23 mouse cellular contexts compared by ENCODE assay signal in the genomic region with DNA sequence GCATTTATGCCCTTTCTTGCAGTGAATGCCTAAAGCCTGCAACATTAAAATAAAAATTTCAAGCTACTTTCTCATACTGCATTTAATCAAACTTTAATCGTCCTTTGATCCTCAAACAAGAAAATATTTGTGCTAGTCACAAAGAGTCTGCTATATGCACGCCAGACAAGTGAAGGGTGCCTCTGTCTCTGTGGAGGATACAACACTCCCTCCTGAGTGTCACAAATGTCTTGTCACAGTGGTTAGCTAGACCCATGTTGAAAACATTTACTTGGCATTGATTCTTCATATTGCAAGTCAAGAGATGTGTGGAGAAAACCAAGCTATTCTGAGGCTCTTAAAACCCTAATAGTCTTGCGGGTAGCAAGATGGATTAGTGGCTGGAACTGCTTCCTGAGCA.
DNase-seq lines count a peak whose midpoint lies in the region; ATAC-seq and TF ChIP-seq lines count a peak whose summit lies in the region.
"Had no signal": no experiment of that assay in that cellular context is flagged by ENCODE, and none has a peak within 500 bp of the region (broad histone marks: within the 10 kb centered on the region; RNA-seq: fewer than 3 reads in every experiment).

No protein-coding gene starts in this region.

- H3K9ac ChIP-seq in intestine, embryonic 14.5 days (ENCODE audit: low read length): no peak overlapping the region
- no peak overlapping the region for H3K9ac ChIP-seq in intestine, embryonic 15.5 days
- H3K9ac ChIP-seq in forebrain, embryonic 16.5 days (replicated peaks; ENCODE audit: low read depth, low read length): no peak overlapping the region
- no peak overlapping the region for H3K9ac ChIP-seq in hindbrain, embryonic 16.5 days (ENCODE audit: low read depth, low read length)
- H3K9ac ChIP-seq: limb, embryonic 12.5 days; liver, embryonic 13.5 days; lung, embryonic 14.5 days; neural tube, embryonic 12.5 days had no signal

- no peak for ATAC-seq in intestine, embryonic 14.5 days (replicated peaks; ENCODE audit: low FRiP score, low TSS enrichment, low read depth)
- no peak for ATAC-seq in intestine, embryonic 15.5 days
- ATAC-seq in forebrain, embryonic 16.5 days: peak; percentile 50; the same call in 1 of the 2 replicates
- ATAC-seq in hindbrain, embryonic 16.5 days: peak; percentile 63; the same call in 1 of the 2 replicates
- no peak for ATAC-seq in frontal cortex, adult (ENCODE audit: low TSS enrichment)

- no peaks in the 10 kb centered on the region for H3K27me3 ChIP-seq in intestine, embryonic 14.5 days (replicated peaks; ENCODE audit: control insufficient read depth, insufficient read depth, low read length)
- H3K27me3 ChIP-seq in intestine, embryonic 15.5 days (replicated peaks): no peaks in the 10 kb centered on the region
- H3K27me3 ChIP-seq in forebrain, embryonic 16.5 days (replicated peaks; ENCODE audit: control insufficient read depth, insufficient read depth, low read length): no peaks in the 10 kb centered on the region
- no peaks in the 10 kb centered on the region for H3K27me3 ChIP-seq in hindbrain, embryonic 16.5 days (replicated peaks; ENCODE audit: control insufficient read depth, insufficient read depth, low read length)
- H3K27me3 ChIP-seq: limb, embryonic 12.5 days; liver, embryonic 13.5 days; neural tube, embryonic 12.5 days had no signal

- peaks cover 11% of the 10 kb centered on the region; the same call in 1 of the 2 replicates for H3K36me3 ChIP-seq in intestine, embryonic 14.5 days (ENCODE audit: control insufficient read depth, insufficient read depth, low read length)
- H3K36me3 ChIP-seq in intestine, embryonic 15.5 days: no peaks in the 10 kb centered on the region
- no peaks in the 10 kb centered on the region for H3K36me3 ChIP-seq in forebrain, embryonic 16.5 days (ENCODE audit: control insufficient read depth, insufficient read depth)
- peaks cover 3% of the 10 kb centered on the region; the same call in 1 of the 2 replicates for H3K36me3 ChIP-seq in hindbrain, embryonic 16.5 days (ENCODE audit: control insufficient read depth, insufficient read depth, low read length)

- peak; percentile 2 for DNase-seq in intestine, embryonic 14.5 days (ENCODE audit: low spot score)
- DNase-seq in brain, embryonic 14.5 days (ENCODE audit: low read depth): peak; percentile 58
- DNase-seq in right cerebral cortex, postnatal 10 days (ENCODE audit: low spot score in 2 of 2): no peak
- no peak for DNase-seq in lung, postnatal 10 days
- DNase-seq: adrenal gland, adult 2 months; B cell, adult 2 months; cerebellum, adult 8-10 months; gastrocnemius, postnatal 36 days; kidney, adult 9 months; kidney, postnatal 25 days; layer of hippocampus, adult 9-11 months; liver, embryonic 13.5 days; lung, embryonic 14.5 days; right cerebral cortex, postnatal 14 days; thymus, postnatal 4 days had no signal

- H3K9me3 ChIP-seq in intestine, embryonic 14.5 days (ENCODE audit: control insufficient read depth, low read length): no peaks in the 10 kb centered on the region
- no peaks in the 10 kb centered on the region for H3K9me3 ChIP-seq in intestine, embryonic 15.5 days
- no peaks in the 10 kb centered on the region for H3K9me3 ChIP-seq in forebrain, embryonic 16.5 days (ENCODE audit: control insufficient read depth, low read length)
- no peaks in the 10 kb centered on the region for H3K9me3 ChIP-seq in hindbrain, embryonic 16.5 days (ENCODE audit: control insufficient read depth, low read length)
- H3K9me3 ChIP-seq: limb, embryonic 12.5 days; liver, embryonic 13.5 days had no signal

- H3K4me3 ChIP-seq in intestine, embryonic 14.5 days (ENCODE audit: low read depth, low read length): no peak overlapping the region
- no peak overlapping the region for H3K4me3 ChIP-seq in intestine, embryonic 15.5 days (replicated peaks)
- H3K4me3 ChIP-seq in forebrain, embryonic 16.5 days (replicated peaks; ENCODE audit: low read length): no peak overlapping the region
- no peak overlapping the region for H3K4me3 ChIP-seq in hindbrain, embryonic 16.5 days (ENCODE audit: low read length)
- H3K4me3 ChIP-seq: erythroblast, embryonic 14.5 days; limb, embryonic 12.5 days; liver, embryonic 13.5 days; neural tube, embryonic 12.5 days had no signal

- WGBS in intestine, embryonic 14.5 days: 77% methylated on average over 3 of the region's 3 CpGs
- 76% methylated on average over 3 of the region's 3 CpGs for WGBS in intestine, embryonic 15.5 days
- WGBS in forebrain, embryonic 16.5 days: 18% methylated on average over 3 of the region's 3 CpGs
- 18% methylated on average over 3 of the region's 3 CpGs for WGBS in hindbrain, embryonic 16.5 days

- no peak overlapping the region for H3K4me2 ChIP-seq in intestine, embryonic 14.5 days (ENCODE audit: low read length)
- no peak overlapping the region for H3K4me2 ChIP-seq in intestine, embryonic 15.5 days (replicated peaks)
- H3K4me2 ChIP-seq in forebrain, embryonic 16.5 days (ENCODE audit: low read length): no peak overlapping the region
- H3K4me2 ChIP-seq in hindbrain, embryonic 16.5 days (ENCODE audit: low read length): no peak overlapping the region
- H3K4me2 ChIP-seq: limb, embryonic 12.5 days; liver, embryonic 13.5 days; lung, embryonic 14.5 days; neural tube, embryonic 12.5 days had no signal

- no peak for TF ChIP-seq POLR2A in brain, embryonic 14.5 days (IDR thresholded peaks at IDR 0.05; ENCODE audit: borderline replicate concordance, extremely low read depth, insufficient read depth, insufficient read length, poor library complexity, severe bottlenecking)

- no peak for TF ChIP-seq CTCF in brain, embryonic 14.5 days (IDR thresholded peaks at IDR 0.05; ENCODE audit: borderline replicate concordance, extremely low read depth, insufficient read depth, insufficient read length)

- H3K4me1 ChIP-seq in intestine, embryonic 14.5 days (replicated peaks; ENCODE audit: control insufficient read depth, insufficient read depth, low read length): no peaks in the 10 kb centered on the region
- H3K4me1 ChIP-seq in intestine, embryonic 15.5 days (replicated peaks): no peaks in the 10 kb centered on the region
- H3K4me1 ChIP-seq in forebrain, embryonic 16.5 days (replicated peaks; ENCODE audit: control insufficient read depth, insufficient read depth, low read length): peaks cover 15% of the 10 kb centered on the region
- peaks cover 4% of the 10 kb centered on the region for H3K4me1 ChIP-seq in hindbrain, embryonic 16.5 days (ENCODE audit: control insufficient read depth, insufficient read depth, low read depth, low read length)
- H3K4me1 ChIP-seq: limb, embryonic 12.5 days; liver, embryonic 13.5 days had no signal

- no peak overlapping the region for H3K27ac ChIP-seq in intestine, embryonic 14.5 days (ENCODE audit: low read depth)
- H3K27ac ChIP-seq in intestine, embryonic 15.5 days: no peak overlapping the region
- H3K27ac ChIP-seq in forebrain, embryonic 16.5 days (ENCODE audit: low read length): peak overlapping the region; percentile 60
- peak overlapping the region; percentile 45; the same call in 1 of the 2 replicates for H3K27ac ChIP-seq in hindbrain, embryonic 16.5 days (ENCODE audit: low read depth, low read length)
- H3K27ac ChIP-seq: limb, embryonic 12.5 days; liver, embryonic 13.5 days; macrophage; neural tube, embryonic 12.5 days had no signal

Comparison
In these comparisons a context has a peak if more than half of its experiments do, and no peak if none do; other contexts are left out.
1. ATAC-seq: peak in forebrain, embryonic 16.5 days (single experiment) and hindbrain, embryonic 16.5 days (single experiment); none in intestine, embryonic 14.5 days (single experiment), intestine, embryonic 15.5 days (single experiment) and frontal cortex, adult (single experiment).
2. DNase-seq: peak in intestine, embryonic 14.5 days (single experiment) and brain, embryonic 14.5 days (single experiment); none in right cerebral cortex, postnatal 10 days (0 of 2) and lung, postnatal 10 days (single experiment).
3. H3K27ac ChIP-seq: peak in forebrain, embryonic 16.5 days (single experiment) and hindbrain, embryonic 16.5 days (single experiment); none in intestine, embryonic 14.5 days (single experiment) and intestine, embryonic 15.5 days (single experiment).